ENCODE assay signal across 9 mouse cellular contexts in genomic region chr5:137526192-137526936, GRCm38 (mm10). TPM values are rescaled to one million over a fixed set of nuclear protein-coding genes. Genes with fewer than 3 reads are reported as not detected.
DNase-seq lines count a peak whose midpoint lies in the region; ATAC-seq lines count a peak whose summit lies in the region.
"Had no signal": no experiment of that assay in that cellular context is flagged by ENCODE, and none has a peak within 500 bp of the region (broad histone marks: within the 10 kb centered on the region; RNA-seq: fewer than 3 reads in every experiment).

No protein-coding gene starts in this region.

- WGBS in forebrain, embryonic 13.5 days, result 39% methylated on average over 16 of the region's 16 CpGs
- 42% methylated on average over 16 of the region's 16 CpGs for WGBS in stomach, embryonic 16.5 days

- peaks cover 87% of the 10 kb centered on the region for H3K36me3 ChIP-seq in forebrain, embryonic 13.5 days (ENCODE audit: poor library complexity, severe bottlenecking)
- H3K36me3 ChIP-seq in stomach, embryonic 16.5 days (ENCODE audit: control insufficient read depth, insufficient read depth, low read length), result peaks cover 25% of the 10 kb centered on the region

- H3K4me1 ChIP-seq in forebrain, embryonic 13.5 days, result peaks cover 48% of the 10 kb centered on the region
- peaks cover 19% of the 10 kb centered on the region for H3K4me1 ChIP-seq in stomach, embryonic 16.5 days (ENCODE audit: control insufficient read depth, insufficient read depth, low read length)

- no peak overlapping the region for H3K4me3 ChIP-seq in forebrain, embryonic 13.5 days
- H3K4me3 ChIP-seq in stomach, embryonic 16.5 days (replicated peaks; ENCODE audit: low read length), result no peak overlapping the region
- H3K4me3 ChIP-seq: megakaryocyte, embryonic 14.5 days had no signal

- peak overlapping the region; percentile 77 for H3K27ac ChIP-seq in forebrain, embryonic 13.5 days
- 0 out of 2 replicates have a peak overlapping the region, but pooled peaks have one; percentile 42 for H3K27ac ChIP-seq in stomach, embryonic 16.5 days (ENCODE audit: low read length)

- no peak for ATAC-seq in forebrain, embryonic 13.5 days
- ATAC-seq in stomach, embryonic 16.5 days (ENCODE audit: insufficient read depth, low FRiP score), result no peak

- H3K4me2 ChIP-seq in forebrain, embryonic 13.5 days, result no peak overlapping the region
- H3K4me2 ChIP-seq in stomach, embryonic 16.5 days (ENCODE audit: low read depth, low read length), result no peak overlapping the region

- H3K9me3 ChIP-seq in forebrain, embryonic 13.5 days (replicated peaks), result no peaks in the 10 kb centered on the region
- H3K9me3 ChIP-seq in stomach, embryonic 16.5 days (replicated peaks; ENCODE audit: control insufficient read depth, low read length), result no peaks in the 10 kb centered on the region
- H3K9me3 ChIP-seq: megakaryocyte, embryonic 14.5 days had no signal

- H3K9ac ChIP-seq in forebrain, embryonic 13.5 days, result 0 out of 2 replicates have a peak overlapping the region, but pooled peaks have one; percentile 7
- H3K9ac ChIP-seq in stomach, embryonic 16.5 days (ENCODE audit: low read length), result no peak overlapping the region; the same call in 1 of the 2 replicates

- DNase-seq in adrenal gland, adult 2 months, result peak; percentile 70
- DNase-seq in adrenal gland, adult 8-10 months, result no peak
- DNase-seq in right cerebral cortex, adult 18-20 months, result peak; percentile 52
- no peak for DNase-seq in right cerebral cortex, postnatal 4 days
- DNase-seq in kidney, adult 9 months, result peak; percentile 56
- peak; percentile 31 for DNase-seq in lung, postnatal 25 days (ENCODE audit: low spot score)

- no peaks in the 10 kb centered on the region for H3K27me3 ChIP-seq in forebrain, embryonic 13.5 days
- H3K27me3 ChIP-seq in stomach, embryonic 16.5 days (ENCODE audit: control insufficient read depth, insufficient read depth, low read length), result no peaks in the 10 kb centered on the region
- H3K27me3 ChIP-seq: megakaryocyte, embryonic 14.5 days had no signal

RNA-seq across cellular contexts. Expression of gene Epo, which starts 6.7 kb away (rescaled TPM):
- not detected for total RNA-seq in adrenal gland, adult 2 months (2021)
- not detected in 2 replicates for polyA plus RNA-seq in adrenal gland, adult 2 months (2012; rRNA removed)
- total RNA-seq in adrenal gland, adult 8-10 months (2022), result not detected
- polyA plus RNA-seq in forebrain, embryonic 13.5 days (2015; fragmentation: Nextera tagmentation; extraction: Ambion mirVana), result 0.35 TPM in 1 of 2 replicates, not detected in the other
- not detected in 2 replicates for polyA plus RNA-seq in stomach, embryonic 16.5 days (2015; fragmentation: Nextera tagmentation; extraction: Ambion mirVana)

RNA-seq across cellular contexts. Expression of gene Gnb2, which starts 6.9 kb away (rescaled TPM):
- 100 to 1,000 TPM; 553 to 611 TPM for total RNA-seq in adrenal gland, adult 2 months (2021)
- 1,578 and 1,712 TPM in 2 replicates for polyA plus RNA-seq in adrenal gland, adult 2 months (2012; rRNA removed)
- 100 to 1,000 TPM; 569 to 665 (median 622) TPM for total RNA-seq in adrenal gland, adult 8-10 months (2022)
- polyA plus RNA-seq in forebrain, embryonic 13.5 days (2015; fragmentation: Nextera tagmentation; extraction: Ambion mirVana), result 483 and 508 TPM in 2 replicates
- polyA plus RNA-seq in stomach, embryonic 16.5 days (2015; fragmentation: Nextera tagmentation; extraction: Ambion mirVana), result 257 and 284 TPM in 2 replicates

RNA-seq across cellular contexts. Expression of gene Gigyf1, which starts 8.0 kb away (rescaled TPM):
- 10 to 100 TPM; 25.4 to 31.0 TPM for total RNA-seq in adrenal gland, adult 2 months (2021)
- polyA plus RNA-seq in adrenal gland, adult 2 months (2012; rRNA removed), result 37.1 and 38.0 TPM in 2 replicates
- total RNA-seq in adrenal gland, adult 8-10 months (2022), result 10 to 100 TPM; 38.5 to 67.8 (median 56.6) TPM
- polyA plus RNA-seq in forebrain, embryonic 13.5 days (2015; fragmentation: Nextera tagmentation; extraction: Ambion mirVana), result 16.1 and 17.5 TPM in 2 replicates
- polyA plus RNA-seq in stomach, embryonic 16.5 days (2015; fragmentation: Nextera tagmentation; extraction: Ambion mirVana), result 7.7 and 9.0 TPM in 2 replicates

RNA-seq across cellular contexts. Expression of gene Pop7, which starts 24.0 kb away (rescaled TPM):
- total RNA-seq in adrenal gland, adult 2 months (2021), result 10 to 100 TPM; 23.0 to 31.7 TPM
- polyA plus RNA-seq in adrenal gland, adult 2 months (2012; rRNA removed), result 46.9 and 48.7 TPM in 2 replicates
- total RNA-seq in adrenal gland, adult 8-10 months (2022), result 10 to 100 TPM; 24.4 to 31.1 (median 27.4) TPM
- 75.6 and 82.9 TPM in 2 replicates for polyA plus RNA-seq in forebrain, embryonic 13.5 days (2015; fragmentation: Nextera tagmentation; extraction: Ambion mirVana)
- polyA plus RNA-seq in stomach, embryonic 16.5 days (2015; fragmentation: Nextera tagmentation; extraction: Ambion mirVana), result 46.4 and 48.1 TPM in 2 replicates

RNA-seq across cellular contexts. Expression of gene Actl6b, which starts 27.0 kb away (rescaled TPM):
- total RNA-seq in adrenal gland, adult 2 months (2021), result 1 to 10 TPM; 2.8 to 5.2 TPM
- 6.0 and 10.0 TPM in 2 replicates for polyA plus RNA-seq in adrenal gland, adult 2 months (2012; rRNA removed)
- total RNA-seq in adrenal gland, adult 8-10 months (2022), result 1 to 10 TPM; 4.4 to 9.1 (median 6.3) TPM
- polyA plus RNA-seq in forebrain, embryonic 13.5 days (2015; fragmentation: Nextera tagmentation; extraction: Ambion mirVana), result 144 and 174 TPM in 2 replicates
- 3.6 TPM in 2 replicates for polyA plus RNA-seq in stomach, embryonic 16.5 days (2015; fragmentation: Nextera tagmentation; extraction: Ambion mirVana)

Comparison
In these comparisons a context has a peak if more than half of its experiments do, and no peak if none do; other contexts are left out.
1. DNase-seq: peak in adrenal gland, adult 2 months (single experiment), right cerebral cortex, adult 18-20 months (single experiment), kidney, adult 9 months (single experiment) and lung, postnatal 25 days (single experiment); none in adrenal gland, adult 8-10 months (single experiment) and right cerebral cortex, postnatal 4 days (single experiment).